Mouse (Mus musculus) erythroblast, embryonic 14.5 days (primary cell): ENCODE measurements around the gene Gopc. TPM values are rescaled to one million over a fixed set of nuclear protein-coding genes. Genes with fewer than 3 reads are reported as not detected.

Experiments used
- H3K27me3 ChIP-seq: 2 replicates; pipeline ENCODE4 v1.6.1; 2012; ENCODE audit warnings: inconsistent platforms; ENCODE audit not compliant: control insufficient read depth
- H3K36me3 ChIP-seq: 2 replicates; pipeline ENCODE4 v1.6.1; 2012; ENCODE audit warnings: mild to moderate bottlenecking, inconsistent platforms; ENCODE audit not compliant: control insufficient read depth
- H3K4me1 ChIP-seq: 2 replicates; pipeline ENCODE4 v1.6.1; 2012; ENCODE audit warnings: inconsistent platforms; ENCODE audit not compliant: control insufficient read depth
- H3K4me3 ChIP-seq: replicated peaks from 2 replicates; pipeline ENCODE3; 2012; ENCODE audit warnings: moderate library complexity, mild to moderate bottlenecking, inconsistent platforms
- H3K9me3 ChIP-seq: 2 replicates; pipeline ENCODE4 v1.6.1; 2012; ENCODE audit warnings: low read length, inconsistent platforms, mixed read lengths; ENCODE audit not compliant: control insufficient read depth
- GATA1 ChIP-seq: IDR thresholded peaks from 2 replicates; pipeline ENCODE4 v1.6.1; 2012; ENCODE audit warnings: low read length, inconsistent platforms, mixed read lengths
- TAL1 ChIP-seq: IDR thresholded peaks from 3 replicates; pipeline ENCODE4 v1.6.1; 2012; ENCODE audit warnings: low read length, inconsistent platforms, mixed read lengths
- polyA plus RNA-seq: library from polyadenylated mRNA; stranded (reverse); fragments of >175 nt; gene quantifications from 2 replicates; pipeline ENCODE4 v1.2.3, GENCODE M21; 2012

Gopc gene
- polyA plus RNA-seq, 1 experiment = 0.02 TPM

- H3K9me3 ChIP-seq = no peaks in the 10 kb centered on the region
- peaks cover 3% of the 10 kb centered on the region; the same call in 1 of the 2 replicates for H3K4me1 ChIP-seq
- H3K4me3 ChIP-seq = no peak overlapping the region
- H3K27me3 ChIP-seq = no peaks in the 10 kb centered on the region
- H3K36me3 ChIP-seq = no peaks in the 10 kb centered on the region; the same call in 1 of the 2 replicates
- TF ChIP-seq TAL1 = no peak
- no peak for TF ChIP-seq GATA1
Measured at GRCm38 (mm10) chr10:52289261-52289660, 92.7 kb downstream of the Gopc start.

- TF ChIP-seq TAL1 = no peak
- TF ChIP-seq GATA1 = no peak
- H3K36me3 ChIP-seq = no peaks in the 10 kb centered on the region; the same call in 1 of the 2 replicates
- H3K27me3 ChIP-seq = no peaks in the 10 kb centered on the region
Measured at GRCm38 (mm10) chr10:52287852-52288533, 93.9 kb downstream of the Gopc start.

More at GRCm38 (mm10) chr10:52287852-52288533, 93.9 kb downstream of the Gopc start:
- no peak overlapping the region for H3K4me3 ChIP-seq
- no peaks in the 10 kb centered on the region for H3K9me3 ChIP-seq
- peaks cover 3% of the 10 kb centered on the region; the same call in 1 of the 2 replicates for H3K4me1 ChIP-seq

Other genes with a start within 250 kb of the Gopc start
- not detected in 2 replicates for gene Ros1, start 186.9 kb downstream of the Gopc start, polyA plus RNA-seq
- gene Dcbld1, start 148.5 kb downstream of the Gopc start, polyA plus RNA-seq = 0.01 TPM in 2 replicates
- gene Gm26741, start 23.4 kb downstream of the Gopc start, polyA plus RNA-seq = not detected in 2 replicates
- not detected in 2 replicates for gene Nepn, start 6.8 kb upstream of the Gopc start, polyA plus RNA-seq
- 0.65 and 0.82 TPM in 2 replicates for gene Nus1, start 35.4 kb upstream of the Gopc start, polyA plus RNA-seq